Mouse (Mus musculus) liver, adult 2 months (tissue): Measurements from ENCODE around the gene Mtf1.

Experiments used
- CTCF ChIP-seq: fragments of 200-500 bp; IDR thresholded peaks from 2 replicates; pipeline ENCODE4 v1.5.1; 2011; ENCODE audit warnings: low read depth, low read length, control low read depth
- POLR2A ChIP-seq: fragments of 200-500 bp; IDR thresholded peaks from 2 replicates; pipeline ENCODE4 v1.6.1; 2011; ENCODE audit warnings: low read length, control low read depth; ENCODE audit not compliant: insufficient read depth; ENCODE audit errors: extremely low read depth

- no peak for TF ChIP-seq CTCF
- no peak for TF ChIP-seq POLR2A
Observed at GRCm38 (mm10) chr4:124888702-124889101, 86.8 kb downstream of the Mtf1 start.
